Mouse (Mus musculus): Measurements from ENCODE around the gene Plekhs1. TPM values are rescaled to one million over a fixed set of nuclear protein-coding genes. Genes with fewer than 3 reads are reported as not detected.
"Not testable (repeated sequence)": the region's sequence is repeated elsewhere in the genome, so short reads cannot be mapped to it uniquely, and the experiment has no call there.

The Plekhs1 gene
- total RNA-seq, 4 experiments from 2014 or later, result 0.11 TPM; not detected in 3

DNA sequence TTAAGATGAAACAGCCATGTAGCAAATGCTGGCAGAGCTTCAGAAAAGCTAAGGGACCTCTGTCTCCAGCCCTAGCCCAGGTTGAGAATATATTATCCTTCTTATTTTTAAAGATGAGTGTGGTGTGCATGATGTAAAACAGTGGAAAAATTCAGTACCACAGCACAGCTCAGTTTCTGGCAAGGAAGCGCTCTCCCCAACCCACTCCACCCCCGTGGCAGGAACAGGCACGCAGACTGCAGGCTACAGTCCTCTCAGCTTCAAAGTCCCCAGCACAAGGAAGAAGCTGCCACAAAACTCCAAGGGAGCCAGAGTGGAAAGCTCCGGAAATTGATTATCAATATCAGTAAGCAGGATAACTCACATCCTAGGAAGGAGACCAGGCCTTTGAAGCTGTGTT, 49.8 kb downstream of the Plekhs1 start:
- DNase-seq (ENCODE audit: low spot score in 2 of 2), result not testable (repeated sequence)

GRCm38 (mm10) chr19:56513527-56513926, 52.1 kb downstream of the Plekhs1 start:
- not testable (repeated sequence) for DNase-seq (ENCODE audit: low spot score in 2 of 2)

DNA sequence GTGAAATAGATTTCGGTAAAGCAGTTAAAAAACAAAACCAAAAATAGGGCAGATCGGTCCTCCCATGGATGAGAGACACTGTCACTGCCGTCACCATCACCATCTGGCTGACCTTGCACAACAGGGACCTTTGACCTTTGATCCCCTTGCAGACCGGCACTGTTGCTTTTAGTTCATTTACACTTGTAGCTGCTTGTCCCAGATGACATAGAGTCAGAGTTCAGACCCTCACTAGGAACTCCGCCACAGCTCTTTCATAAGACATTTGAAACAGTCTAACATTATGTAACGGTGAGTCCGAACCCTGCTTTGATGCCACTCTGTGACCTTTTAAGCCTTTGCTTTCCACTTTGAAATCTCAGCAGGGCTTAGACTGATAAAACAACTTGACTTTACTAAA, 58.0 kb downstream of the Plekhs1 start:
- not testable (repeated sequence) for DNase-seq (ENCODE audit: low spot score in 2 of 2)

- DNase-seq (ENCODE audit: low spot score in 2 of 2), result not testable (repeated sequence)
Observed at GRCm38 (mm10) chr19:56530529-56530928, 69.1 kb downstream of the Plekhs1 start.

- no peak for DNase-seq (ENCODE audit: low spot score in 2 of 2)
Observed at GRCm38 (mm10) chr19:56531251-56531650, 69.8 kb downstream of the Plekhs1 start.

- no peak for DNase-seq (ENCODE audit: low spot score in 2 of 2)
Observed at GRCm38 (mm10) chr19:56533291-56534071, 72.0 kb downstream of the Plekhs1 start.

- no peak for DNase-seq (ENCODE audit: low spot score in 2 of 2)
Observed at GRCm38 (mm10) chr19:56534337-56534736, 72.9 kb downstream of the Plekhs1 start.

DNA sequence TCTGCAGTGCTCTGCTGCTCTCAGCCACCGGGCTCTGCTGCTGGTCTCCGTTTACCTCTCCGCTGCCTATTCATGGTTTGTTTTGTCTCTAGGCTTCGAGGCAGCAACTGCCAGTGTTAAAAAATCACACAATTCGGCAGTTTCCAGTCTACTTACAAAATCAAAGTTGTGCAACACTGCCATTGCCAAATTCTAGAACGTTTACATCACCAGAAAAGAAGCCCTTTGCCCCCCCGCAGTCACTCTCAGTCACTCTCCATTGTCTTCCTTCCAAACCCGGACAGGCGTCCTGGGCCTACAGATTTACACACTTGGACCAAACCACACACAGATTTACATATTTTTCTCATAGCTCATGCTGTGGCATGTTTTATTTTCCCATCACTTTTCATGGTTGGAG, 73.6 kb downstream of the Plekhs1 start:
- no peak for DNase-seq (ENCODE audit: low spot score in 2 of 2)

- DNase-seq (ENCODE audit: low spot score in 2 of 2), result no peak
Observed at GRCm38 (mm10) chr19:56535765-56536164, 74.3 kb downstream of the Plekhs1 start.

Other genes with a start within 250 kb of the Plekhs1 start
- under 1 TPM in 1 of 4 experiments, not detected in 3; 0.16 TPM for gene Habp2, start 174.5 kb upstream of the Plekhs1 start, total RNA-seq (2022)
- 100 to 1,000 TPM; 779 to 919 (median 871) TPM for gene Nrap, start 71.6 kb upstream of the Plekhs1 start, total RNA-seq (2022)
- 1 to 10 TPM; 3.1 to 5.9 (median 4.7) TPM for gene Casp7, start 64.5 kb upstream of the Plekhs1 start, total RNA-seq (2022)
- 1 to 10 TPM; 2.8 to 4.5 (median 3.5) TPM for gene Dclre1a, start 86.6 kb downstream of the Plekhs1 start, total RNA-seq (2022)
- 1 to 10 TPM; 8.4 to 9.2 (median 9.0) TPM for gene Nhlrc2, start 86.6 kb downstream of the Plekhs1 start, total RNA-seq (2022)

All from gastrocnemius, adult 8-10 months (tissue).